Comparison of ENCODE assay signal across 7 mouse cellular contexts in genomic region chr11:80088917-80089816, GRCm38 (mm10). TPM values are rescaled to one million over a fixed set of nuclear protein-coding genes. Genes with fewer than 3 reads are reported as not detected.
A peak's percentile ranks its signal among the peaks of the same experiment; 100 is the strongest.
DNase-seq lines count a peak whose midpoint lies in the region; ATAC-seq and TF ChIP-seq lines count a peak whose summit lies in the region.

Atad5 (plus strand) TSS chr11:80089400.

- peak within 1 kb of the TSS; percentile 15; the same call in 1 of the 2 replicates for H3K27ac ChIP-seq in intestine, postnatal 0 days (ENCODE audit: low read depth, low read length)
- H3K27ac ChIP-seq in midbrain, embryonic 12.5 days (replicated peaks) = no peak within 1 kb of the TSS; the same call in 1 of the 2 replicates
- H3K27ac ChIP-seq in small intestine, adult 2 months (ENCODE audit: insufficient read depth, low read depth, low read length) = no peak within 1 kb of the TSS

- peak within 1 kb of the TSS; percentile 95 for H3K9ac ChIP-seq in intestine, postnatal 0 days (ENCODE audit: low read depth, low read length)
- H3K9ac ChIP-seq in midbrain, embryonic 12.5 days (replicated peaks) = peak within 1 kb of the TSS; percentile 97

- H3K36me3 ChIP-seq in intestine, postnatal 0 days (ENCODE audit: control insufficient read depth, insufficient read depth) = no peaks in the 10 kb centered on the region
- H3K36me3 ChIP-seq in midbrain, embryonic 12.5 days = no peaks in the 10 kb centered on the region
- no peaks in the 10 kb centered on the region for H3K36me3 ChIP-seq in small intestine, adult 2 months (ENCODE audit: control insufficient read depth, insufficient read depth, low read length)

- ATAC-seq in intestine, postnatal 0 days = peak; percentile 46
- peak; percentile 65 for ATAC-seq in midbrain, embryonic 12.5 days (ENCODE audit: low FRiP score, low read depth)

- no peak; the same call in 1 of the 2 replicates for TF ChIP-seq POLR2A in small intestine, adult 2 months (IDR thresholded peaks at IDR 0.05; ENCODE audit: low read depth, low read length)

- H3K4me1 ChIP-seq in intestine, postnatal 0 days (replicated peaks; ENCODE audit: control insufficient read depth, insufficient read depth, low read length) = no peaks in the 10 kb centered on the region
- peaks cover 16% of the 10 kb centered on the region for H3K4me1 ChIP-seq in midbrain, embryonic 12.5 days
- H3K4me1 ChIP-seq in small intestine, adult 2 months (ENCODE audit: control insufficient read depth, insufficient read depth, insufficient read length, low read length) = peaks cover 11% of the 10 kb centered on the region; the same call in 1 of the 2 replicates

- 4% methylated on average over 57 of the region's 57 CpGs for WGBS in intestine, postnatal 0 days
- WGBS in midbrain, embryonic 12.5 days = 6% methylated on average over 57 of the region's 57 CpGs
- 4% methylated on average over 57 of the region's 57 CpGs for WGBS in small intestine, adult 2 months

- no peaks in the 10 kb centered on the region for H3K27me3 ChIP-seq in intestine, postnatal 0 days (replicated peaks; ENCODE audit: control insufficient read depth, insufficient read depth, low read length)
- no peaks in the 10 kb centered on the region for H3K27me3 ChIP-seq in midbrain, embryonic 12.5 days
- H3K27me3 ChIP-seq in small intestine, adult 2 months (ENCODE audit: control insufficient read depth, insufficient read depth, low read length) = no peaks in the 10 kb centered on the region

- peak within 1 kb of the TSS; percentile 97 for H3K4me2 ChIP-seq in intestine, postnatal 0 days (replicated peaks; ENCODE audit: low read depth)
- peak within 1 kb of the TSS; percentile 92 for H3K4me2 ChIP-seq in midbrain, embryonic 12.5 days (replicated peaks)

- peak; percentile 76 for DNase-seq in adrenal gland, adult 8-10 months
- peak; percentile 87 for DNase-seq in embryo, embryonic 9.5 days (ENCODE audit: extremely low spot score)
- peak; percentile 27 for DNase-seq in gonadal fat pad, adult 2 months (ENCODE audit: low read depth)
- peak; percentile 91 for DNase-seq in left cerebral cortex, postnatal 4 days

- TF ChIP-seq CTCF in intestine, postnatal 0 days (IDR thresholded peaks at IDR 0.05; ENCODE audit: low read depth) = no peak
- no peak for TF ChIP-seq CTCF in small intestine, adult 2 months (IDR thresholded peaks at IDR 0.05; ENCODE audit: extremely low read depth, insufficient read length, insufficient replicate concordance, low read depth, low read length)

- H3K4me3 ChIP-seq in intestine, postnatal 0 days (ENCODE audit: low read depth, low read length) = peak within 1 kb of the TSS; percentile 98
- peak within 1 kb of the TSS; percentile 99 for H3K4me3 ChIP-seq in midbrain, embryonic 12.5 days
- peak within 1 kb of the TSS; percentile 72 for H3K4me3 ChIP-seq in small intestine, adult 2 months (ENCODE audit: low read depth, low read length)

- intact Hi-C loops in left cerebral cortex, postnatal 4 days (cut with DNase I) = no loop called here

- no peaks in the 10 kb centered on the region for H3K9me3 ChIP-seq in intestine, postnatal 0 days (ENCODE audit: control insufficient read depth)
- no peaks in the 10 kb centered on the region for H3K9me3 ChIP-seq in midbrain, embryonic 12.5 days

RNA-seq across cellular contexts. Expression of gene Atad5, which starts in this region (rescaled TPM):
- total RNA-seq in adrenal gland, adult 8-10 months (2022) = 1 to 10 TPM; 2.1 to 3.9 (median 2.8) TPM
- polyA plus RNA-seq in gonadal fat pad, adult 2 months (2012; rRNA removed) = 0.67 and 0.70 TPM in 2 replicates
- 2.2 and 2.4 TPM in 2 replicates for polyA plus RNA-seq in intestine, postnatal 0 days (2015; fragmentation: Nextera tagmentation; extraction: Ambion mirVana)
- 1 to 10 TPM; 8.0 to 8.9 TPM for total RNA-seq in left cerebral cortex, postnatal 4 days (2021)
- polyA plus RNA-seq in midbrain, embryonic 12.5 days (2016; fragmentation: Nextera tagmentation; extraction: Ambion mirVana) = 13.8 and 14.5 TPM in 2 replicates
- 0.10 and 0.18 TPM in 2 replicates for polyA plus RNA-seq in small intestine, adult 2 months (2012; rRNA removed)

Comparison
In these comparisons a context has a peak if more than half of its experiments do, and no peak if none do; other contexts are left out.
1. Peak in DNase-seq in gonadal fat pad, adult 2 months; RNA of the gene not detected or under 1 TPM.
2. DNase-seq: peak in every context shown above with its lines; median percentile 91 in left cerebral cortex, postnatal 4 days; 87 in embryo, embryonic 9.5 days; 76 in adrenal gland, adult 8-10 months; 27 in gonadal fat pad, adult 2 months.